Mouse (Mus musculus): ENCODE measurements around the gene Ncbp2.

DNA sequence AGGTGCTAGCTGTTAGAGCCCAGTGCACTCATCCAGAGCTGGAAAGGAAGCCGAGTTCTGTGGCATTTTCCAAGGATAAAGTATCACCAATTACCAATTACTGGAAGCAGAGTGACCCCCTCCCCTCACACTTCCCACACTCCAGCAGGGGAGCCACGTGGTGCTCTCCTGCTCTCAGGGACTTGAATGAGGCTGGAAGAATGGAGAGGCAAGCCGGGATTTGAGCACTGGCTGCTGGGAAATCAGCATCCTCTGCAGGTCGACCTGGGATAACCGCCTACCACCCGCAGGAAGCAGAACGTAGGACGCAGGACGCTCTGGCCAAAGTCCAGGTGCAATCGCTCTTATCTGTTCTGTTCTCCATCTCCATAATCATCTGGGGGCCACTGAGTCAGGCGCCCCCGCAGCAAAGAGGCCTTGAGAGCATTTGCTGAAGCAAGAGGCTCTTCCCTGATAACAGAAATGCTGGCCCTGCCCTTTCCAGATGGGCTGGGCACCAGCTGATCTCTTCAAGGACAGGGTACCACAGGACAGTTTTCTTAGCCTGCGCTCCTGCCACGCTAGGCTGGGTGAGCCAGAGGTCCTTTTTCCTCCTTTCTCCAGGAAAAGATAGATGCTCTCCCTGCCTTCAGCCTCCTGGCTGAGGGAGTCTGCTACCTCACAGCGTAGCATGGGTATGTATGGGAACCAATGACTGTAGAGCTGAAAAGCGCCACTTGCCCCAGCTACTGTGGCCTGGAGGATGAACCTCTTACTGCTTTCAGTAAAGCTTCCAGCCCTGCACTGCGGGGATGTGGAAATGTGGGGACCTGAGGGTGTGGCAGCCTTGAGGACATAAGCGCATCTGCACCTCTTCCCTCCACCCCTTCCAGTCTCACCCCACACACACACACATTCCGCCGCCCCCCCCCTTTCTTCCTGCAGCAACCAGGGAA, 42.2 kb upstream of the Ncbp2 start:
- TF ChIP-seq POLR2A (IDR thresholded peaks at IDR 0.05; ENCODE audit: low read depth, low read length) (no peak), CTCF (IDR thresholded peaks at IDR 0.05; ENCODE audit: extremely low read depth, insufficient read depth, insufficient read length, insufficient replicate concordance) (no peak)
